Mouse (Mus musculus) liver, adult 2 months (tissue): ENCODE results near the gene Mosmo.

Experiments
- CTCF ChIP-seq: fragments of 200-500 bp; IDR thresholded peaks from 2 replicates; pipeline ENCODE4 v1.5.1; 2011; ENCODE audit warnings: low read depth, low read length, control low read depth
- POLR2A ChIP-seq: fragments of 200-500 bp; IDR thresholded peaks from 2 replicates; pipeline ENCODE4 v1.6.1; 2011; ENCODE audit warnings: low read length, control low read depth; ENCODE audit not compliant: insufficient read depth; ENCODE audit errors: extremely low read depth

- TF ChIP-seq POLR2A = no peak
- TF ChIP-seq CTCF = no peak
Measured at GRCm38 (mm10) chr7:120693831-120694375, 16.5 kb downstream of the Mosmo start.
